Mouse (Mus musculus): ENCODE results near the gene Pink1.
A peak's percentile ranks its signal among the peaks of the same experiment; 100 is the strongest.
"Not testable (repeated sequence)": the region's sequence is repeated elsewhere in the genome, so short reads cannot be mapped to it uniquely, and the experiment has no call there.

Pink1 gene

GRCm38 (mm10) chr4:138342048-138342447 is 15.9 kb upstream of the Pink1 start:
- no peak for DNase-seq (ENCODE audit: low spot score)

GRCm38 (mm10) chr4:138341393-138341792 is 15.3 kb upstream of the Pink1 start:
- no peak for DNase-seq (ENCODE audit: low spot score)

- DNase-seq (ENCODE audit: low spot score): peak; percentile 75
Observed at GRCm38 (mm10) chr4:138339963-138340362, 13.9 kb upstream of the Pink1 start.

- no peak for DNase-seq (ENCODE audit: low spot score)
Observed at GRCm38 (mm10) chr4:138337341-138337740, 11.2 kb upstream of the Pink1 start.

- no peak for DNase-seq (ENCODE audit: low spot score)
Observed at GRCm38 (mm10) chr4:138336876-138337275, 10.8 kb upstream of the Pink1 start.

GRCm38 (mm10) chr4:138335648-138336047 is 9.5 kb upstream of the Pink1 start:
- DNase-seq (ENCODE audit: low spot score): no peak

GRCm38 (mm10) chr4:138335036-138335435 is 8.9 kb upstream of the Pink1 start:
- no peak for DNase-seq (ENCODE audit: low spot score)

- no peak for DNase-seq (ENCODE audit: low spot score)
Observed at GRCm38 (mm10) chr4:138333135-138333534, 7.0 kb upstream of the Pink1 start.

GRCm38 (mm10) chr4:138331647-138332046 is 5.5 kb upstream of the Pink1 start:
- peak; percentile 55 for DNase-seq (ENCODE audit: low spot score)

GRCm38 (mm10) chr4:138330264-138330671 is 4.2 kb upstream of the Pink1 start:
- DNase-seq (ENCODE audit: low spot score): peak; percentile 41

- no peak for DNase-seq (ENCODE audit: low spot score)
Observed at GRCm38 (mm10) chr4:138327891-138328470, 1.9 kb upstream of the Pink1 start.

GRCm38 (mm10) chr4:138327155-138327554 is 1.0 kb upstream of the Pink1 start:
- not testable (repeated sequence) for DNase-seq (ENCODE audit: low spot score)

- peak; percentile 99 for DNase-seq (ENCODE audit: low spot score)
Observed at GRCm38 (mm10) chr4:138325466-138326076, 536 bp downstream of the Pink1 start.

- DNase-seq (ENCODE audit: low spot score): no peak
Observed at GRCm38 (mm10) chr4:138324451-138324850, 1.7 kb downstream of the Pink1 start.

GRCm38 (mm10) chr4:138323753-138324152 is 2.4 kb downstream of the Pink1 start:
- no peak for DNase-seq (ENCODE audit: low spot score)

GRCm38 (mm10) chr4:138322692-138323091 is 3.4 kb downstream of the Pink1 start:
- no peak for DNase-seq (ENCODE audit: low spot score)

GRCm38 (mm10) chr4:138321488-138321887 is 4.6 kb downstream of the Pink1 start:
- peak; percentile 55 for DNase-seq (ENCODE audit: low spot score)

GRCm38 (mm10) chr4:138320711-138321110 is 5.4 kb downstream of the Pink1 start:
- peak; percentile 41 for DNase-seq (ENCODE audit: low spot score)

- DNase-seq (ENCODE audit: low spot score): peak; percentile 89
Observed at GRCm38 (mm10) chr4:138319508-138319907, 6.6 kb downstream of the Pink1 start.

GRCm38 (mm10) chr4:138318509-138319266 is 7.4 kb downstream of the Pink1 start:
- peak; percentile 77 for DNase-seq (ENCODE audit: low spot score)

GRCm38 (mm10) chr4:138316369-138316768 is 9.7 kb downstream of the Pink1 start:
- DNase-seq (ENCODE audit: low spot score): no peak

- DNase-seq (ENCODE audit: low spot score): no peak
Observed at GRCm38 (mm10) chr4:138315781-138316180, 10.3 kb downstream of the Pink1 start.

GRCm38 (mm10) chr4:138313795-138314194 is 12.3 kb downstream of the Pink1 start:
- no peak for DNase-seq (ENCODE audit: low spot score)

Measured in testis, postnatal 10 days (tissue).